Mouse (Mus musculus) CH12.LX (cell line): ENCODE measurements around the gene Oaz1. TPM values are rescaled to one million over a fixed set of nuclear protein-coding genes. Genes with fewer than 3 reads are reported as not detected.

ENCODE experiments used
- DNase-seq: peaks from one replicate; pipeline ENCODE4 v3.0.0-alpha.2; 2013; ENCODE audit errors: extremely low read depth
- H3K27ac ChIP-seq: 2 replicates; pipeline ENCODE4 v1.5.1; 2012; ENCODE audit warnings: low read depth, mild to moderate bottlenecking, control low read depth, moderate library complexity; ENCODE audit not compliant: insufficient read depth
- H3K27me3 ChIP-seq: replicated peaks from 2 replicates; pipeline ENCODE3; 2012; ENCODE audit warnings: inconsistent platforms
- H3K36me3 ChIP-seq, 2 experiments: replicated peaks in 1 of 2; 2 replicates each; pipeline versions ENCODE3 to v1.6.1; 2012; ENCODE audit warnings: inconsistent platforms in 1 of 2, low read length in 1 of 2, mild to moderate bottlenecking in 1 of 2, mixed read lengths in 1 of 2, moderate library complexity in 1 of 2; ENCODE audit not compliant: control insufficient read depth in 1 of 2, insufficient read depth in 1 of 2
- H3K4me1 ChIP-seq, 2 experiments: 2 replicates each; pipeline ENCODE4 v1.6.1; 2012; ENCODE audit warnings: inconsistent platforms in 1 of 2, moderate library complexity in 1 of 2; ENCODE audit not compliant: insufficient read depth in 2 of 2, control insufficient read depth in 1 of 2
- H3K4me2 ChIP-seq: 2 replicates; pipeline ENCODE4 v1.6.1; 2012; ENCODE audit warnings: low read depth, mild to moderate bottlenecking, control low read depth; ENCODE audit not compliant: poor library complexity, insufficient read depth, severe bottlenecking
- H3K4me3 ChIP-seq, 3 experiments: fragments of 150-350 bp in 1 of 3; sonication (generic) in 1 of 3; replicated peaks in 1 of 3; 2 replicates each; pipeline versions ENCODE3 to v1.5.1; 2011 to 2012; ENCODE audit warnings: low read depth in 2 of 3, low read length in 2 of 3, mild to moderate bottlenecking in 2 of 3, moderate library complexity in 2 of 3, control low read depth in 1 of 3, improper control_type of control experiment in 1 of 3, inconsistent platforms in 1 of 3, mixed read lengths in 1 of 3; ENCODE audit not compliant: poor library complexity in 1 of 3
- H3K79me2 ChIP-seq: replicated peaks from 2 replicates; pipeline ENCODE4 v1.6.1; 2012; ENCODE audit warnings: mild to moderate bottlenecking, moderate library complexity; ENCODE audit not compliant: control insufficient read depth, poor library complexity, insufficient read depth, severe bottlenecking; ENCODE audit errors: extremely low read depth
- H3K9ac ChIP-seq: 2 replicates; pipeline ENCODE4 v1.6.1; 2012; ENCODE audit warnings: low read depth, mild to moderate bottlenecking, control low read depth, moderate library complexity; ENCODE audit not compliant: insufficient read depth
- H3K9me3 ChIP-seq: replicated peaks from 2 replicates; pipeline ENCODE3; 2012; ENCODE audit warnings: low read length, inconsistent platforms, mixed read lengths
- BHLHE40 ChIP-seq: IDR thresholded peaks from 2 replicates; pipeline ENCODE4 v1.6.1; 2011; ENCODE audit warnings: mild to moderate bottlenecking, low read depth, low read length, improper control_type of control experiment
- CHD1 ChIP-seq: IDR thresholded peaks from 2 replicates; pipeline ENCODE4 v1.6.1; 2012; ENCODE audit warnings: low read depth, low read length, improper control_type of control experiment, inconsistent platforms
- ELF1 ChIP-seq: IDR thresholded peaks from 2 replicates; pipeline ENCODE4 v1.6.1; 2014; ENCODE audit warnings: low read depth, mild to moderate bottlenecking, inconsistent platforms, low read length, improper control_type of control experiment
- ETS1 ChIP-seq: conservative IDR thresholded peaks from 2 replicates; pipeline ENCODE4 v1.6.1; 2012; ENCODE audit warnings: low read depth, mild to moderate bottlenecking, inconsistent platforms, low read length, improper control_type of control experiment, moderate library complexity
- JUN ChIP-seq: IDR thresholded peaks from 2 replicates; pipeline ENCODE4 v1.6.1; 2011; ENCODE audit warnings: low read depth, mild to moderate bottlenecking, low read length, improper control_type of control experiment, moderate library complexity; ENCODE audit not compliant: insufficient read depth
- JUND ChIP-seq: conservative IDR thresholded peaks from 2 replicates; pipeline ENCODE4 v1.6.1; 2011; ENCODE audit warnings: low read depth, low read length, improper control_type of control experiment
- MAFK ChIP-seq: IDR thresholded peaks from 2 replicates; pipeline ENCODE4 v1.6.1; 2011; ENCODE audit warnings: low read length, improper control_type of control experiment; ENCODE audit not compliant: insufficient replicate concordance
- MAX ChIP-seq: IDR thresholded peaks from 2 replicates; pipeline ENCODE4 v1.6.1; 2011; ENCODE audit warnings: low read length, improper control_type of control experiment
- MXI1 ChIP-seq: IDR thresholded peaks from 2 replicates; pipeline ENCODE4 v1.6.1; 2011; ENCODE audit warnings: mild to moderate bottlenecking, low read depth, low read length, improper control_type of control experiment
- MYC ChIP-seq: IDR thresholded peaks from 2 replicates; pipeline ENCODE4 v1.6.1; 2011; ENCODE audit warnings: low read depth, mild to moderate bottlenecking, improper control_type of control experiment, low read length
- PAX5 ChIP-seq: IDR thresholded peaks from 2 replicates; pipeline ENCODE4 v1.6.1; 2012; ENCODE audit warnings: low read length, inconsistent platforms, mixed read lengths
- POLR2A ChIP-seq: IDR thresholded peaks from 2 replicates; pipeline ENCODE4 v1.6.1; 2011; ENCODE audit warnings: low read depth, mild to moderate bottlenecking, improper control_type of control experiment, low read length
- RCOR1 ChIP-seq: conservative IDR thresholded peaks from 2 replicates; pipeline ENCODE4 v1.6.1; 2012; ENCODE audit warnings: low read depth, mild to moderate bottlenecking, inconsistent platforms, low read length, improper control_type of control experiment
- SIN3A ChIP-seq: IDR thresholded peaks from 2 replicates; pipeline ENCODE4 v1.6.1; 2012; ENCODE audit warnings: low read length, improper control_type of control experiment, inconsistent platforms
- ZC3H11A ChIP-seq: IDR thresholded peaks from 2 replicates; pipeline ENCODE4 v1.6.1; 2012; ENCODE audit warnings: low read depth, mild to moderate bottlenecking, inconsistent platforms, low read length, improper control_type of control experiment
- ZKSCAN1 ChIP-seq: IDR thresholded peaks from 2 replicates; pipeline ENCODE4 v1.6.1; 2012; ENCODE audit warnings: low read depth, inconsistent platforms, low read length, improper control_type of control experiment, borderline replicate concordance
- dilution Hi-C: fragments of 300-500 bp; cut with MboI; formaldehyde crosslinking; loops from 2 replicates; pipeline ENCODE4 v1.14.3; 2020; ENCODE audit warnings: low sequenced_read_pairs; ENCODE audit not compliant: extremely low pct_unique_long_range_greater_than_20kb, extremely low pct_ligation_motif_present
- in situ Hi-C: fragments of 300-500 bp; cut with MboI; formaldehyde crosslinking; loops from 3 replicates; pipeline ENCODE4 v1.14.3; 2019; ENCODE audit warnings: low sequenced_read_pairs, low pct_ligation_motif_present, low pct_unique_long_range_greater_than_20kb, mixed read lengths
- polyA plus RNA-seq: library from polyadenylated mRNA; unstranded; fragments of >175 nt; gene quantifications from 2 replicates; pipeline ENCODE4 v1.2.1, GENCODE M21; 2012; ENCODE audit warnings: low read depth; ENCODE audit not compliant: insufficient read length
- total RNA-seq, 2 experiments: library from RNA; depleted of rRNA; stranded (reverse); fragments of 300-350 nt in 1 of 2; fragments of >200 nt in 1 of 2; gene quantifications; 2 replicates each; pipeline ENCODE4 v1.2.3; 2012 to 2014

The Oaz1 gene
- total and polyA plus RNA-seq, 3 experiments: 646 to 1,081 (median 899) TPM

DNA sequence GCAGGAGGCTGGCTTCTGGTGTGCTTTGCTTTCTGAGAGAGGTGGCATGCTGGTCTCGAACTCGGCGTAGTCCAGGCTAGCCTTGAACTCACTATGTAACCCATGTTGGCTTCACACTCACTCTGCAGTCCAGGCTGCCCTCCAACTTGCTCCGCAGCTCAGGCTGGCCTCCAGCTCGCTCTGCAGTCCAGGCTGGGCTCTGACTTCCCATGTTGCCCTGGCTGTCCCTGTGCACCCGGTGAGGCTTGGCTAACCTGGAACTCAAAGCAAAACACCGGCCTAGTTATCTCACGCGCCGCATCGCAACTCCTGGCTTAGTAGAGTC, 29.3 kb downstream of the Oaz1 start:
- in situ Hi-C loops: loop anchor here (5.0 kb wide), 1 partner anchor 33 kb away; no protein-coding TSS in a partner anchor
- Histone ChIP-seq H3K9me3 (no peaks in the 10 kb centered on the region), H3K9ac (peak overlapping the region; percentile 45), H3K36me3 (peaks cover 22 to 52% of the 10 kb centered on the region in 2 experiments), H3K4me3 (peak overlapping the region; percentile 85 to 99 (median 90)), H3K27me3 (no peaks in the 10 kb centered on the region), H3K79me2 (peaks cover 16% of the 10 kb centered on the region), H3K27ac (no peak overlapping the region), H3K4me2 (peak overlapping the region; percentile 64), H3K4me1 (peaks cover 10 to 34% of the 10 kb centered on the region in 2 experiments)
- DNase-seq: no peak
- 0 out of 2 replicates have a peak, but pooled peaks have one; percentile 2 for TF ChIP-seq MYC
- TF ChIP-seq ZKSCAN1: no peak
- dilution Hi-C loops: no loop called here

DNA sequence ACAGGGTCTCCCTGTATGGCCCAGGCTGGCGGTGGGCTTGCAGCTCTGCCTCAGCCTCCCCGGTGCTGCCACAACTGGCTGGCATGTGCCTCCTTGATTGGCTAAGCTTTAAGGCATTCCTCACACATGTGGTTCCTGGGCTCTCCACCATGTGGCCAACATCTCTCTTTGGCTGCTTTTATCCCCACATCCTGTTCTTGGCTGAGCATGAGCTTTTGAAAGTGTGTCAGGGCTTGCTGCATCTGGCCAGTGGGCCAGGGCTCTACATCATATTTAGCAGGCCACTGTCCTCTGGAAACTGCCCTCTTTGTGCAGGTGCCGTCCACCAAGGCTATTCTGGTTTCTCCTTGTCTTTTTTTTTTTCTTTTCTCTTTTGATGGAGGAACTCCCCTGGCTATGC, 29.8 kb downstream of the Oaz1 start:
- Histone ChIP-seq H3K27me3 (no peaks in the 10 kb centered on the region), H3K4me1 (peaks cover 10 to 34% of the 10 kb centered on the region in 2 experiments), H3K4me3 (peak overlapping the region in 1 of 3 experiments; percentile 85), H3K36me3 (peaks cover 22 to 53% of the 10 kb centered on the region in 2 experiments), H3K79me2 (peaks cover 16% of the 10 kb centered on the region), H3K9me3 (no peaks in the 10 kb centered on the region), H3K9ac (0 out of 2 replicates have a peak overlapping the region, but pooled peaks have one; percentile 45), H3K4me2 (peak overlapping the region; percentile 64), H3K27ac (no peak overlapping the region)
- in situ Hi-C loops: loop anchor here (5.0 kb wide), 1 partner anchor 34 kb away; no protein-coding TSS in a partner anchor
- dilution Hi-C loops: no loop called here
- peak; percentile 63 for DNase-seq
- no peak for TF ChIP-seq CHD1
- no peak for TF ChIP-seq PAX5
- no peak for TF ChIP-seq SIN3A
- no peak for TF ChIP-seq ZC3H11A
- TF ChIP-seq ETS1: no peak
- TF ChIP-seq MXI1: 0 out of 2 replicates have a peak, but pooled peaks have one; percentile 50
- TF ChIP-seq JUND: no peak
- no peak for TF ChIP-seq POLR2A
- no peak for TF ChIP-seq JUN
- no peak for TF ChIP-seq RCOR1
- no peak for TF ChIP-seq BHLHE40
- peak; percentile 81 for TF ChIP-seq MAX
- no peak for TF ChIP-seq ZKSCAN1
- TF ChIP-seq ELF1: no peak
- TF ChIP-seq MYC: peak; percentile 71
- TF ChIP-seq MAFK: no peak
